Mouse (Mus musculus) liver, adult 2 months (tissue): Measurements from ENCODE around the gene Phf1.

Experiments
- CTCF ChIP-seq: fragments of 200-500 bp; IDR thresholded peaks from 2 replicates; pipeline ENCODE4 v1.5.1; 2011; ENCODE audit warnings: low read depth, low read length, control low read depth
- POLR2A ChIP-seq: fragments of 200-500 bp; IDR thresholded peaks from 2 replicates; pipeline ENCODE4 v1.6.1; 2011; ENCODE audit warnings: low read length, control low read depth; ENCODE audit not compliant: insufficient read depth; ENCODE audit errors: extremely low read depth

DNA sequence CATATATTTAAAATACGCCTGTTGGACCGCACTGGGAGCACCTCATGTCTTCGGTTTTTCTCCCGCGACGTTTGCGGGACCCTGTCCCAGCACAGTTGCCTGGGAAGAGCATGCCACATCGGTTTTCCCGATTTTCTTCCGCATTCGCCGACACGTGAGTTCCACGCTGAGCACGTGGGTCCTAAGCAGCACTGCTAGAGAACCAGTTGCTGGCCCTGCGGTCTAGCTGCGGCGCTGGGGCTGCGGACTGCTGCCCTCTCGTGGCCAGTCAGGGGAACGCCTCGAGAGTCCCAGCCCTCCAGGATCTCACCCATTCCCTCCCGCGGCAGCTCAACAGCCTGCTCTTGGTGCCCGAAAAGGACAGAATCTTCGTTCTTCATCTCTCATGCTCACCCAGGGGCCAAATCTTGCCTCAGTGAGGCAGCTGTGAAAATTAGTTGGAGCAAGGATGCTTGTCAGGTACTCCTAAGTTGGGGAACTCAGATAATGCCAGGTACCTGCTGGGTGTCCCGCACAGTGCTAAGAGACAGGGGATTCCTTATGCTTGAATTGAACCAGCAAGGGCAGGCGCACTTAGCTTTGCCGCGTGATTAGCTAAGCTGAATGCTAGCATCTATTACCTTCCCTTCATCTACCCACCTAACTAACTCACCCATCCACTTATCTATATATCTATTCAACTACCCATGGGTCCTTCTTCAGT is 46.7 kb upstream of the Phf1 start:
- TF ChIP-seq CTCF (peak; percentile 98), POLR2A (no peak)
